Mouse (Mus musculus): ENCODE data around the gene Krt73. TPM values are rescaled to one million over a fixed set of nuclear protein-coding genes. Genes with fewer than 3 reads are reported as not detected.

Gene Krt73
- polyA plus RNA-seq, 1 experiment from 2014 or later: 3.3 TPM

- 81% methylated on average over 10 of the region's 10 CpGs for WGBS
- H3K27me3 ChIP-seq: no peaks in the 10 kb centered on the region
Measured at GRCm38 (mm10) chr15:101773420-101773819, 28.7 kb downstream of the Krt73 start.

GRCm38 (mm10) chr15:101772711-101773081 is 29.4 kb downstream of the Krt73 start:
- Histone ChIP-seq H3K4me2 (no peak overlapping the region), H3K9me3 (no peaks in the 10 kb centered on the region), H3K27ac (replicated peaks) (no peak overlapping the region), H3K9ac (no peak overlapping the region), H3K4me3 (no peak overlapping the region), H3K27me3 (no peaks in the 10 kb centered on the region), H3K36me3 (no peaks in the 10 kb centered on the region), H3K4me1 (replicated peaks) (0 out of 2 replicates have a peak, but pooled peaks cover 4% of the 10 kb centered on the region)
- WGBS: 9% methylated on average over 5 of the region's 5 CpGs
- peak; percentile 66 for ATAC-seq (ENCODE audit: low FRiP score, low read depth)

More at GRCm38 (mm10) chr15:101773420-101773819, 28.7 kb downstream of the Krt73 start:
- Histone ChIP-seq H3K4me3 (no peak overlapping the region), H3K27ac (replicated peaks) (no peak overlapping the region), H3K9ac (no peak overlapping the region), H3K9me3 (no peaks in the 10 kb centered on the region), H3K4me1 (replicated peaks) (0 out of 2 replicates have a peak, but pooled peaks cover 4% of the 10 kb centered on the region), H3K4me2 (no peak overlapping the region), H3K36me3 (no peaks in the 10 kb centered on the region)
- no peak for ATAC-seq (ENCODE audit: low FRiP score, low read depth)

- H3K27ac ChIP-seq (replicated peaks): no peak overlapping the region
- WGBS: 72% methylated on average over 5 of the region's 5 CpGs
- H3K9ac ChIP-seq: no peak overlapping the region
- 0 out of 2 replicates have a peak, but pooled peaks cover 4% of the 10 kb centered on the region for H3K4me1 ChIP-seq (replicated peaks)
- H3K27me3 ChIP-seq: no peaks in the 10 kb centered on the region
- no peaks in the 10 kb centered on the region for H3K36me3 ChIP-seq
- H3K4me2 ChIP-seq: no peak overlapping the region
- peak; percentile 54 for ATAC-seq (ENCODE audit: low FRiP score, low read depth)
- no peaks in the 10 kb centered on the region for H3K9me3 ChIP-seq
- no peak overlapping the region for H3K4me3 ChIP-seq
Measured at GRCm38 (mm10) chr15:101772080-101772710, 30.0 kb downstream of the Krt73 start.

GRCm38 (mm10) chr15:101770226-101770625 is 31.9 kb downstream of the Krt73 start:
- Histone ChIP-seq H3K9ac (no peak overlapping the region), H3K27me3 (no peaks in the 10 kb centered on the region), H3K27ac (replicated peaks) (no peak overlapping the region), H3K9me3 (no peaks in the 10 kb centered on the region), H3K4me2 (no peak overlapping the region), H3K4me3 (no peak overlapping the region), H3K4me1 (replicated peaks) (0 out of 2 replicates have a peak, but pooled peaks cover 4% of the 10 kb centered on the region), H3K36me3 (no peaks in the 10 kb centered on the region)
- WGBS: 72% methylated on average over 8 of the region's 8 CpGs
- no peak for ATAC-seq (ENCODE audit: low FRiP score, low read depth)

Other genes with a start within 250 kb of the Krt73 start
- 0.12 and 0.13 TPM in 2 replicates for gene Krt90, start 239.4 kb downstream of the Krt73 start, polyA plus RNA-seq (2015; fragmentation: Nextera tagmentation; extraction: Ambion mirVana)
- 0.17 and 0.18 TPM in 2 replicates for gene Krt75, start 228.4 kb downstream of the Krt73 start, polyA plus RNA-seq (2015; fragmentation: Nextera tagmentation; extraction: Ambion mirVana)
- not detected in 2 replicates for gene Gm5414, start 174.2 kb downstream of the Krt73 start, polyA plus RNA-seq (2015; fragmentation: Nextera tagmentation; extraction: Ambion mirVana)
- gene Gm5478, start 155.0 kb downstream of the Krt73 start, polyA plus RNA-seq (2015; fragmentation: Nextera tagmentation; extraction: Ambion mirVana): not detected in 2 replicates
- gene Krt6b, start 122.1 kb downstream of the Krt73 start, polyA plus RNA-seq (2015; fragmentation: Nextera tagmentation; extraction: Ambion mirVana): not detected in 2 replicates
- gene Krt6a, start 108.0 kb downstream of the Krt73 start, polyA plus RNA-seq (2015; fragmentation: Nextera tagmentation; extraction: Ambion mirVana): 0.22 TPM in 1 of 2 replicates, not detected in the other
- gene Krt5, start 89.4 kb downstream of the Krt73 start, polyA plus RNA-seq (2015; fragmentation: Nextera tagmentation; extraction: Ambion mirVana): 0.18 and 0.75 TPM in 2 replicates
- gene Krt71, start 59.2 kb downstream of the Krt73 start, polyA plus RNA-seq (2015; fragmentation: Nextera tagmentation; extraction: Ambion mirVana): 1.2 and 1.4 TPM in 2 replicates
- 0.16 and 0.27 TPM in 2 replicates for gene Krt72, start 15.9 kb downstream of the Krt73 start, polyA plus RNA-seq (2015; fragmentation: Nextera tagmentation; extraction: Ambion mirVana)
- gene Krt2, start 15.8 kb upstream of the Krt73 start, polyA plus RNA-seq (2015; fragmentation: Nextera tagmentation; extraction: Ambion mirVana): 0.05 TPM in 1 of 2 replicates, not detected in the other
- 15.9 and 19.3 TPM in 2 replicates for gene Krt1, start 48.4 kb upstream of the Krt73 start, polyA plus RNA-seq (2015; fragmentation: Nextera tagmentation; extraction: Ambion mirVana)
- gene Krt77, start 67.4 kb upstream of the Krt73 start, polyA plus RNA-seq (2015; fragmentation: Nextera tagmentation; extraction: Ambion mirVana): 0.35 and 0.47 TPM in 2 replicates
- not detected in 2 replicates for gene Krt76, start 90.6 kb upstream of the Krt73 start, polyA plus RNA-seq (2015; fragmentation: Nextera tagmentation; extraction: Ambion mirVana)
- gene Krt4, start 122.4 kb upstream of the Krt73 start, polyA plus RNA-seq (2015; fragmentation: Nextera tagmentation; extraction: Ambion mirVana): 0.07 and 0.40 TPM in 2 replicates
- 0.41 and 0.70 TPM in 2 replicates for gene Krt79, start 138.0 kb upstream of the Krt73 start, polyA plus RNA-seq (2015; fragmentation: Nextera tagmentation; extraction: Ambion mirVana)
- gene Krt78, start 151.9 kb upstream of the Krt73 start, polyA plus RNA-seq (2015; fragmentation: Nextera tagmentation; extraction: Ambion mirVana): not detected in 2 replicates
- gene Krt8, start 202.1 kb upstream of the Krt73 start, polyA plus RNA-seq (2015; fragmentation: Nextera tagmentation; extraction: Ambion mirVana): 3.1 and 4.6 TPM in 2 replicates
- gene Krt18, start 225.8 kb upstream of the Krt73 start, polyA plus RNA-seq (2015; fragmentation: Nextera tagmentation; extraction: Ambion mirVana): 6.9 and 10.4 TPM in 2 replicates